Mouse (Mus musculus): Measurements from ENCODE around the gene Plce1.
"Not testable (repeated sequence)": the region's sequence is repeated elsewhere in the genome, so short reads cannot be mapped to it uniquely, and the experiment has no call there.

- TF ChIP-seq CTCF (IDR thresholded peaks at IDR 0.05; ENCODE audit: control insufficient read depth, insufficient read depth, low read length); POLR2A (IDR thresholded peaks at IDR 0.05; ENCODE audit: borderline replicate concordance, control insufficient read depth, low read depth, low read length): not testable (repeated sequence)
Measured at GRCm38 (mm10) chr19:38642515-38642914, 161.6 kb downstream of the Plce1 start.
